Mouse (Mus musculus): ENCODE results near the gene Napb. TPM values are rescaled to one million over a fixed set of nuclear protein-coding genes. Genes with fewer than 3 reads are reported as not detected.
A peak's percentile ranks its signal among the peaks of the same experiment; 100 is the strongest.

Napb gene
- polyA plus RNA-seq, 1 experiment from 2014 or later = 2.8 TPM

DNA sequence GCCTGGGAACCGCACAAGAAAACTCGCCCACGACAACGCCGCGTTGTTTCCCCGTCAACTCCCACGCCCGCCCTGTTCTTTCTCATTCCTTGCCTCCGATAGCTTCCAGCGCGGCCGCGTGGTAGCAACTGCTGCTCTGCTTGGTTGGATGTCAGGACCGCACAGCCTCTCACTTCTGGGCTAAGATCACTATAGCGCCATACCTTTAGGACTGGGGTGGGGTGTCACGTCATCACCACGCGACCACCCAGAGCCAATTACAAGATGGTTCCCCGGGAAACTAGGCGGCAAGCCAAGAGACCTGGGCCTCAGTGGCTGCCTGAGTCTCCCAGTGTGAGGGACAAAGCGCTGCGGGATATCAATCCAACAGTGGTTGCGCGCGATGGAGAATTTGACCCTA, 54.5 kb downstream of the Napb start:
- ATAC-seq (ENCODE audit: insufficient read depth) (no peak), DNase-seq (peak; percentile 88)
- H3K4me1 ChIP-seq (ENCODE audit: insufficient read depth) = peaks cover 7% of the 10 kb centered on the region; the same call in 1 of the 2 replicates
- peak overlapping the region; percentile 61; the same call in 1 of the 2 replicates for H3K27ac ChIP-seq (ENCODE audit: low read depth)
- no peaks in the 10 kb centered on the region for H3K27me3 ChIP-seq (ENCODE audit: insufficient read depth, low read length)
- peak overlapping the region; percentile 36 for H3K9ac ChIP-seq
- no peak for TF ChIP-seq CTCF (IDR thresholded peaks at IDR 0.05; ENCODE audit: low read depth)
- H3K9me3 ChIP-seq (ENCODE audit: low read depth, low read length) = no peaks in the 10 kb centered on the region
- H3K4me3 ChIP-seq (ENCODE audit: low read depth, low read length) = peak overlapping the region; percentile 31
- H3K4me2 ChIP-seq = peak overlapping the region; percentile 56
- peaks cover 28% of the 10 kb centered on the region for H3K36me3 ChIP-seq (ENCODE audit: insufficient read depth)
- WGBS = 15% methylated on average over 26 of the region's 26 CpGs

DNA sequence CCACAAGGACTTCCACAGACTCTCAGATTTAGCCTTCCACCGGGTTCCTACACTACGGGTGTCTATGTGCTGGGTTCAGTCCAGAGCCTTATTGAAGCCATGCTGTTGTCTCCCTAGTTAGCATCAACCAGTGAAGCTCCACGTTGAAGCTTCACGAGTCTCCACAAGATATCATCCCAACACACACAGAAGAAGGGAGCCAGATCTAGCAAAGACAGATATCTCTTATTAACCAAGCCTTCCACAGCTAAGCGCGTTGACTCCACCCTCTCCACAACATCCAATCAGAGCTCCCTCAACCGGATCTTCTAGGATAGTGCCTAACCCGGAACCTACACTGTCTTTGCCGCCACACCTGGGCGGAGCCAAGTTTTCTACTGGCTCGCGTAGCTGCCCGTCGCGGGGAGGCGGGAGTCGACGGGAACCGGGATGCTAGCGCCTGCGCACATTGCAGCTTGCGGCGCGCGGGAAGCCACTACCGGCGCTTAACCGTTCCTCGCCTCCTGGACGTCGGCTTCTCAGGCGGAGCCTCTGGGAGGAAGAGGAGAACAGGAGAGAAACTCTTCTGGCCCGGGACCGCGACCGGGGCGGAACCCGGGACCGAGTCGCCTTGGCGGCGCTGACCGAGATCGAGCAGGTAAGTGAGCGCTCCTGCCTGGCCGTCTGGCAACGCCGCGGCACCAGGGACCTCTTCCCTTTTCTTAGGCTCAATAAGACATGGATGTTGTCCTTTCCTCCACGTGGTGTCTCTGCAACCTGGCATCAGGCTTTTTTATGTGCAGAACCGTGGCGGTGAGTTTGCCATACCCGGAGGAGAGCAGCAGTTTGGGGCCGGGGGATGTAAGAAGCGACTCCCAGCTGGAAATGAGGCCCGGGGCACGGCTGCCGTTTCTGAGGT, 59.8 kb downstream of the Napb start, which contains the start of gene Nxt1:
Gene Nxt1, plus strand, starts transcription at position 403 of the 898 bp plus-strand sequence.
- DNase-seq (peak; percentile 99), ATAC-seq (ENCODE audit: insufficient read depth) (peak; percentile 100)
- H3K27me3 ChIP-seq (ENCODE audit: insufficient read depth, low read length) = no peaks in the 10 kb centered on the region
- H3K27ac ChIP-seq (ENCODE audit: low read depth) = peak within 1 kb of the TSS; percentile 76; the same call in 1 of the 2 replicates
- no peaks in the 10 kb centered on the region for H3K9me3 ChIP-seq (ENCODE audit: low read depth, low read length)
- no peak for TF ChIP-seq CTCF (IDR thresholded peaks at IDR 0.05; ENCODE audit: low read depth)
- H3K4me1 ChIP-seq (ENCODE audit: insufficient read depth) = peaks cover 7% of the 10 kb centered on the region; the same call in 1 of the 2 replicates
- H3K9ac ChIP-seq = peak within 1 kb of the TSS; percentile 82
- WGBS = 1% methylated on average over 58 of the region's 58 CpGs
- H3K4me2 ChIP-seq = peak within 1 kb of the TSS; percentile 80
- H3K4me3 ChIP-seq (ENCODE audit: low read depth, low read length) = peak within 1 kb of the TSS; percentile 87
- H3K36me3 ChIP-seq (ENCODE audit: insufficient read depth) = peaks cover 28% of the 10 kb centered on the region

GRCm38 (mm10) chr2:148663458-148663857, 68.8 kb downstream of the Napb start:
- no peak for DNase-seq
- 92% methylated on average over 1 of the region's 1 CpGs for WGBS
- no peak for TF ChIP-seq CTCF (IDR thresholded peaks at IDR 0.05; ENCODE audit: low read depth)

DNA sequence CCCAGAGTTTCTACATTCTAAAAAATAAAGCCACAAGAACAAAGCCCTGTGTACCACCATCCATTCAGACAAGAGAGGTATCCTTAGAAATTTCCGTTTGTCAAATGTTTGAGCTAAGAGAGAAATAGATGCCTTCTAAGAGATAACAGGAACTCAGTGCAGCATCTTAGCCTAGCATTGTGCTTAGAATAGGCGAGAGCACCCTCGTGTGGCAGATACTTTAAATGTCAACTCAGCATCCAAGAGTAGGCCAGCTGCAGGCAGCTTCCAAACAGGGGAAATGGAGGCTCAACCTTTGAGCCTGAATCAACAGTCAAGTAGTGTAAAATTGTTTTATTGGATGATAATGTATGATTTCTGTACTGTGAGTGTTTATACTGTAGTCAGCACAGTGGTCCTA, 77.3 kb downstream of the Napb start:
- ATAC-seq (ENCODE audit: insufficient read depth) (peak; percentile 83; the same call in 1 of the 2 replicates), DNase-seq (peak; percentile 90)
- Histone ChIP-seq H3K9me3 (ENCODE audit: low read depth, low read length) (no peaks in the 10 kb centered on the region), H3K27ac (ENCODE audit: low read depth) (no peak overlapping the region), H3K27me3 (ENCODE audit: insufficient read depth, low read length) (no peaks in the 10 kb centered on the region), H3K4me1 (ENCODE audit: insufficient read depth) (no peaks in the 10 kb centered on the region), H3K4me3 (ENCODE audit: low read depth, low read length) (no peak overlapping the region), H3K4me2 (no peak overlapping the region), H3K9ac (no peak overlapping the region), H3K36me3 (ENCODE audit: insufficient read depth) (no peaks in the 10 kb centered on the region)
- TF ChIP-seq CTCF (IDR thresholded peaks at IDR 0.05; ENCODE audit: low read depth) = peak; percentile 82
- 3% methylated on average over 3 of the region's 3 CpGs for WGBS

More at GRCm38 (mm10) chr2:148663458-148663857, 68.8 kb downstream of the Napb start:
- H3K27me3 ChIP-seq (ENCODE audit: insufficient read depth, low read length) = no peaks in the 10 kb centered on the region
- H3K9me3 ChIP-seq (ENCODE audit: low read depth, low read length) = no peaks in the 10 kb centered on the region
- no peak for ATAC-seq (ENCODE audit: insufficient read depth)
- no peak overlapping the region for H3K27ac ChIP-seq (ENCODE audit: low read depth)
- no peak overlapping the region for H3K4me3 ChIP-seq (ENCODE audit: low read depth, low read length)
- no peak overlapping the region for H3K4me2 ChIP-seq
- H3K9ac ChIP-seq = no peak overlapping the region
- no peaks in the 10 kb centered on the region for H3K4me1 ChIP-seq (ENCODE audit: insufficient read depth)
- H3K36me3 ChIP-seq (ENCODE audit: insufficient read depth) = no peaks in the 10 kb centered on the region

DNA sequence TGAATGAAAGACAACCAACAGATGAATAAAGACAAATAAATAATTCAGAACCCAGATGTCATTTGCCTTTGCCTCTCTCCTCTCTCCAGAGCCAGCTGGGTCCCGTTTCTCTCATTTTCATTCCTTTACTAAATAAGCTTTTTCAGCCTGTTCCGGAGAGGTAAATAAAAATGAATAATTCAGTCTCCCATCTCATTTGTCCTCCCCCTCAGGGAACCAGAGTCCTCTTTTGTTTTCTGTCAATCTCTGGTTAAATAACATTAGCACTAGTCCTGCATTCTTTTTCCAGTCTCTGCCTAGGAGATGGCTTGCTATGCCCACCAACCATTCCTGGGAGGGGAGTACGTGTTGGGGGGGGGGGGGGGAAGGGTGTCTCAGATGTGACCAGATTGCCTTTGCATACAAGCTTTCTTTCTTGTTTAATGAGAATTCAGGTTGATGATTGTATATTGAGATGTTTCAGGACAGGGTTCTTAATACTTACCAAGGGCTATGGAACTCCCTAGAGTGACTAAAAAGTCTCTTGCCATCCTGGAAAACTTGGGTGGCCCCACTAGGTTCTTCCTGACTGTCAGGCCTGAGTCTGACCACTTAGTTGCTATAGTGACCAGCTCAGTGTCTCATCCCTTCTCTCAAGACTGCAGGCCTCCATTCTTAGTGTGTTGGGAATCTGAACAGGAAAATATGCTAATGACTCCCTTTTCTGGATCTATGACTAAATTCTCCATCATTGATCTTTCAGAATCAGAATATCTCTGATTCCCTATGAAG, 81.5 kb downstream of the Napb start:
- H3K27ac ChIP-seq (ENCODE audit: low read depth) = no peak overlapping the region
- no peak overlapping the region for H3K4me2 ChIP-seq
- ATAC-seq (ENCODE audit: insufficient read depth) (no peak), DNase-seq (no peak)
- no peaks in the 10 kb centered on the region for H3K27me3 ChIP-seq (ENCODE audit: insufficient read depth, low read length)
- no peak for TF ChIP-seq CTCF (IDR thresholded peaks at IDR 0.05; ENCODE audit: low read depth)
- no peaks in the 10 kb centered on the region for H3K36me3 ChIP-seq (ENCODE audit: insufficient read depth)
- 19% methylated on average over 3 of the region's 3 CpGs for WGBS
- H3K9ac ChIP-seq = no peak overlapping the region
- no peaks in the 10 kb centered on the region for H3K9me3 ChIP-seq (ENCODE audit: low read depth, low read length)
- no peak overlapping the region for H3K4me3 ChIP-seq (ENCODE audit: low read depth, low read length)
- no peaks in the 10 kb centered on the region for H3K4me1 ChIP-seq (ENCODE audit: insufficient read depth)

DNA sequence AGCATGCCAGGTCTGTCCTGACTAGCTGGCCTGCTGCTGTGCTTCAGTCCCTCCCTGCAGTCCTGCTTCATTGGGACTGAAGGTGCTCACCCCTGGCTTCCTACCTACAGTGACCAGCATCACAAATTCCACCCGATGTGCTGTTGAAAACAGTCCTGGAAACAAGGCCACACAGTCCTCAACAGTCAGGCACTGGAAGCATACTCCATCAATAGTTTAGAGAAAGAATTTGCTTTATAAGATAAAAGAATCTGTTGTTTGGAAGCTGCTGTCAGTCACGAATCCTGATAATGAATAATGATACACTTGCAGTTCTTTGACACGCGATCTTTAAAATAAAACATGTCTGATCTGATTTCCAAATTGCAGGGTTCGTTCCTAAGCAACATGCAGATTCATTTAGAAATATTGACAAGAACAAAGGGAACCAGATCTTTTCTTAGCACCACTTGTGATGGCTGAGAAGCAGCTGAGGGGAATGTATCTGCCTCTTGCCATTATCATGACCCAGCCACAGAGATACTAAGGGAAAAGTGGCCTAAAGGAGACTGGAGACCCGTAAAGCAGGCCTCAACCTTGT, 87.8 kb downstream of the Napb start:
- WGBS = 64% methylated on average over 6 of the region's 6 CpGs
- Histone ChIP-seq H3K9ac (no peak overlapping the region), H3K36me3 (ENCODE audit: insufficient read depth) (no peaks in the 10 kb centered on the region), H3K9me3 (ENCODE audit: low read depth, low read length) (no peaks in the 10 kb centered on the region), H3K27ac (ENCODE audit: low read depth) (no peak overlapping the region), H3K4me3 (ENCODE audit: low read depth, low read length) (no peak overlapping the region), H3K4me2 (no peak overlapping the region), H3K4me1 (ENCODE audit: insufficient read depth) (no peaks in the 10 kb centered on the region), H3K27me3 (ENCODE audit: insufficient read depth, low read length) (no peaks in the 10 kb centered on the region)
- no peak for DNase-seq
- ATAC-seq (ENCODE audit: insufficient read depth) = no peak
- TF ChIP-seq CTCF (IDR thresholded peaks at IDR 0.05; ENCODE audit: low read depth) = no peak

Other genes starting within 250 kb of the Napb start
- 113 and 115 TPM in 2 replicates for gene Nxt1, start 59.9 kb downstream of the Napb start, polyA plus RNA-seq (2014; fragmentation: Nextera tagmentation; extraction: Ambion mirVana)
- gene Gzf1, start 51.4 kb downstream of the Napb start, polyA plus RNA-seq (2014; fragmentation: Nextera tagmentation; extraction: Ambion mirVana) = 21.3 and 21.4 TPM in 2 replicates
- not detected in 2 replicates for gene Cstl1, start 17.9 kb upstream of the Napb start, polyA plus RNA-seq (2014; fragmentation: Nextera tagmentation; extraction: Ambion mirVana)
- not detected in 2 replicates for gene Cst11, start 39.0 kb upstream of the Napb start, polyA plus RNA-seq (2014; fragmentation: Nextera tagmentation; extraction: Ambion mirVana)
- gene 8030411F24Rik, start 49.5 kb upstream of the Napb start, polyA plus RNA-seq (2014; fragmentation: Nextera tagmentation; extraction: Ambion mirVana) = not detected in 2 replicates
- not detected in 2 replicates for gene Cst12, start 56.9 kb upstream of the Napb start, polyA plus RNA-seq (2014; fragmentation: Nextera tagmentation; extraction: Ambion mirVana)
- not detected in 2 replicates for gene Cst8, start 66.3 kb upstream of the Napb start, polyA plus RNA-seq (2014; fragmentation: Nextera tagmentation; extraction: Ambion mirVana)
- not detected in 2 replicates for gene Cst13, start 87.6 kb upstream of the Napb start, polyA plus RNA-seq (2014; fragmentation: Nextera tagmentation; extraction: Ambion mirVana)
- gene Cst9, start 102.7 kb upstream of the Napb start, polyA plus RNA-seq (2014; fragmentation: Nextera tagmentation; extraction: Ambion mirVana) = 0.49 TPM in 1 of 2 replicates, not detected in the other
- not detected in 2 replicates for gene 9230104L09Rik, start 132.6 kb upstream of the Napb start, polyA plus RNA-seq (2014; fragmentation: Nextera tagmentation; extraction: Ambion mirVana)
- 481 and 484 TPM in 2 replicates for gene Cst3, start 143.2 kb upstream of the Napb start, polyA plus RNA-seq (2014; fragmentation: Nextera tagmentation; extraction: Ambion mirVana)

Data from lung, embryonic 14.5 days (tissue).